Mouse (Mus musculus): ENCODE results near the gene Cxcr4. TPM values are rescaled to one million over a fixed set of nuclear protein-coding genes. Genes with fewer than 3 reads are reported as not detected.
A peak's percentile ranks its signal among the peaks of the same experiment; 100 is the strongest.

Gene Cxcr4
- total RNA-seq (2021), result 1 to 10 TPM; 7.0 to 7.8 TPM
- 28.4 and 29.8 TPM in 2 replicates for polyA plus RNA-seq (2012; rRNA removed)
- long read RNA-seq, partial matches to known transcripts, result 0 of 1 reads
- long read RNA-seq, other reads (novel, unspliced or antisense), result 1 of 1 reads

- intact Hi-C loops (cut with DNase I), result loop anchor here (2.0 kb wide), 1 partner anchor 233 kb away; no protein-coding TSS in a partner anchor
- under 1% methylated on average over 27 of the region's 27 CpGs for WGBS
- Histone ChIP-seq H3K4me3 (peak within 1 kb of the TSS; percentile 49), H3K36me3 (ENCODE audit: control insufficient read depth, insufficient read depth, low read length) (no peaks in the 10 kb centered on the region), H3K27ac (peak within 1 kb of the TSS; percentile 70), H3K79me2 (replicated peaks; ENCODE audit: control insufficient read depth, insufficient read depth, low read length) (no peaks in the 10 kb centered on the region), H3K9ac (ENCODE audit: low read depth, low read length) (peak within 1 kb of the TSS; percentile 66), H3K27me3 (ENCODE audit: control insufficient read depth, insufficient read depth, low read length) (no peaks in the 10 kb centered on the region), H3K4me1 (ENCODE audit: control insufficient read depth, insufficient read depth, low read length) (no peaks in the 10 kb centered on the region)
- peak; percentile 91 to 92 for DNase-seq
- TF ChIP-seq EP300 (IDR thresholded peaks at IDR 0.05; ENCODE audit: insufficient read depth, low read depth, low read length) (no peak), CTCF (IDR thresholded peaks at IDR 0.05) (peak; percentile 81), POLR2A (IDR thresholded peaks at IDR 0.05; ENCODE audit: insufficient read depth, low read depth, low read length) (peak; percentile 90)
Observed at GRCm38 (mm10) chr1:128592211-128592741, at the start of gene Cxcr4. TSS of gene Cxcr4 (minus strand) at chr1:128592293.

DNA sequence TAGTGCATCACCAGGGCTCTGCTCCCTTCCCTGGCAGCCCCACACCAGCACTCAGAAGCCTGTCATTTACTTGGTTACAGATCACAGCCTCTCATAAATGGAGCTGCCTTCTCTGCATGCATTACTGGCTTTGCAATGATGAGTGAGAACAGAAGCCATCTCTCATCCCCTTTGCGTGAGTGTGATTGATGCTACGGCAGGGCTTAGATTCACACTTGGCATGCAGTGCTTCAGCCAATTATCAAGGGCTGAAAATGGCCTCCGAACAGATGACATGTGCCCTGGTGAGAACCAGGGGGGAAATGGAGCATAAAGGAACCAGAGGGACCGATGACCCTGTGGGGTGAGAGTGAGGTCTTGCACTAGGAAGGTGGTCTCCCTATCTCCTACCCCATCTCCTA is 47.6 kb upstream of the Cxcr4 start:
- WGBS, result 44% methylated on average over 4 of the region's 4 CpGs
- H3K4me3 ChIP-seq, result no peak overlapping the region
- DNase-seq, result no peak
- H3K27me3 ChIP-seq (ENCODE audit: control insufficient read depth, insufficient read depth, low read length), result no peaks in the 10 kb centered on the region
- TF ChIP-seq POLR2A (IDR thresholded peaks at IDR 0.05; ENCODE audit: insufficient read depth, low read depth, low read length), result no peak
- TF ChIP-seq CTCF (IDR thresholded peaks at IDR 0.05), result no peak
- no peak for TF ChIP-seq EP300 (IDR thresholded peaks at IDR 0.05; ENCODE audit: insufficient read depth, low read depth, low read length)
- no peaks in the 10 kb centered on the region for H3K79me2 ChIP-seq (replicated peaks; ENCODE audit: control insufficient read depth, insufficient read depth, low read length)
- intact Hi-C loops (cut with DNase I), result no loop called here
- H3K4me1 ChIP-seq (ENCODE audit: control insufficient read depth, insufficient read depth, low read length), result no peaks in the 10 kb centered on the region
- H3K27ac ChIP-seq, result no peak overlapping the region
- H3K9ac ChIP-seq (ENCODE audit: low read depth, low read length), result no peak overlapping the region
- no peaks in the 10 kb centered on the region for H3K36me3 ChIP-seq (ENCODE audit: control insufficient read depth, insufficient read depth, low read length)

DNA sequence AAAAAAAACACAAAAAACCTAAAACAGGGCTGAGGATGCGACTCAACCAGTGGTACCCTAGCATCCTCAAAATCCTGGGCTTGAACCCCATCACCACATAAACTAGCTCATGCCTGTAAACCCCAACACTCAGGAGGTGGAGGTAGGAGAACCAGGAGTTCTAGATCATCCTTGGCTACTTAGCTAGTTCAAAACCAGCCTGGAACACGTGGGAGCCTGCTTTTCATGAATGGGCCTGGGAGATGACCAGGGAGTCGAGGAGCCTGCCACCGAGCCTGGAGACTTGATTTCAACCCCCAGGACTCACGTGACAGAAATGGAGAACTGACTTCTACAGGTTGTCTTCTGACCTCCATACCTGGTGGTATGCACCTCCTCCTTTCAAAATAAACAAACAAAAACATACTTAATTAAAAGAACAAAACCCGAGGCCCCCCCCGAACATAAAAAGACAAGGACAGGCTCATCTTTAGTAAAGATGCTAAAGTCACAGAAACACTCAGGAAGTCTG is 45.2 kb upstream of the Cxcr4 start:
- no peak overlapping the region for H3K4me3 ChIP-seq
- H3K9ac ChIP-seq (ENCODE audit: low read depth, low read length), result no peak overlapping the region
- TF ChIP-seq EP300 (IDR thresholded peaks at IDR 0.05; ENCODE audit: insufficient read depth, low read depth, low read length) (no peak), CTCF (IDR thresholded peaks at IDR 0.05) (no peak), POLR2A (IDR thresholded peaks at IDR 0.05; ENCODE audit: insufficient read depth, low read depth, low read length) (no peak)
- intact Hi-C loops (cut with DNase I), result no loop called here
- no peaks in the 10 kb centered on the region for H3K36me3 ChIP-seq (ENCODE audit: control insufficient read depth, insufficient read depth, low read length)
- DNase-seq, result no peak
- H3K27ac ChIP-seq, result no peak overlapping the region
- H3K27me3 ChIP-seq (ENCODE audit: control insufficient read depth, insufficient read depth, low read length), result no peaks in the 10 kb centered on the region
- 90% methylated on average over 7 of the region's 7 CpGs for WGBS
- H3K79me2 ChIP-seq (replicated peaks; ENCODE audit: control insufficient read depth, insufficient read depth, low read length), result no peaks in the 10 kb centered on the region
- peaks cover 2% of the 10 kb centered on the region for H3K4me1 ChIP-seq (ENCODE audit: control insufficient read depth, insufficient read depth, low read length)

DNA sequence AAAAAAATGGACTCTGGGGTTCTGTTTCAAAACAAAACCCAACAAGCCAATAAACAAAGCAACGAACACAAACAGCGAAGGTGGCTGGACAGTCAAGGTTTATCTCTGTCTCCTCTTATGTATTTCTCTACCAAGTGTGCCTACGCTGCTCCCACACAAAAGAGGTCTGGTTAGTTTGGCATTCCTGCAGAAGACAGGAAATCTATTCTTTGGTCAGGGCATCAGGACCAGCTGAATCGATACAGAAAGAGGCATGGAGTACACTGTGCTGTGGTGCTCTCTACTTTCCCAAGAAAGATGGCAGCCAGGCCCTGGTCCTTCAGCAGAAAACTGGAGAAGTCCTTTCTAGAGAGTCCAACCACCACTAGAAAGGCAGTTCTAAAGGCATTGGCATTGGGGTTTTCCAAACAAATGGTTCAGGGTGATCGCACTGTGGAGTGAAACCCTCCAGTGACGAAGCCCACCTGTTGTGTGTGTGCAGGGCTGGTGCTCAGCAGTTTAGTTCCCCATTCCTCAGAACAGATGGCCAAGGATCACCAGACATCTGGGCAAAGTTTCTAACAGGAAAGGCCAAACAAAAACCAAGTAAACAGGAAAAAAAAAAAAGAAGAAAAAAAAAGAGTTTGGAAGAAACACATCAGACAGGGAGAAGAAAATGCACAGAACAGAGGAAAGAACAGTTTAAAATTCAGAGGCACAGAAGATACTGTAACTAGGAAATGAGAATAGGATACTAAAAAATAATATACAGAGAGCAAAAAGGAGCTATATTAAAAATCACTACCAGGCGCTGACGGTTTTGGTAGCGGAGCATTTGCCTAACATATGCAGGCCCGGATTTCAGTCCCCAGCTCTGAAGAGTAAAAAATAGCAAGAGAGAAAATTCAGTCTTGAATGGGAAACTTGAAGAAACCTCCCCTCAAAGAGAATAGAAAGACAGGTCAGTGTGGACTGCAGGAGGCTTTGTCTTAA is 44.5 kb upstream of the Cxcr4 start:
- intact Hi-C loops (cut with DNase I), result no loop called here

GRCm38 (mm10) chr1:128633711-128634379 is 41.8 kb upstream of the Cxcr4 start:
- TF ChIP-seq EP300 (IDR thresholded peaks at IDR 0.05; ENCODE audit: insufficient read depth, low read depth, low read length) (no peak), CTCF (IDR thresholded peaks at IDR 0.05) (no peak), POLR2A (IDR thresholded peaks at IDR 0.05; ENCODE audit: insufficient read depth, low read depth, low read length) (no peak)
- Histone ChIP-seq H3K27me3 (ENCODE audit: control insufficient read depth, insufficient read depth, low read length) (no peaks in the 10 kb centered on the region), H3K4me1 (ENCODE audit: control insufficient read depth, insufficient read depth, low read length) (peaks cover 2% of the 10 kb centered on the region), H3K36me3 (ENCODE audit: control insufficient read depth, insufficient read depth, low read length) (no peaks in the 10 kb centered on the region), H3K4me3 (no peak overlapping the region), H3K9ac (ENCODE audit: low read depth, low read length) (no peak overlapping the region), H3K27ac (no peak overlapping the region), H3K79me2 (replicated peaks; ENCODE audit: control insufficient read depth, insufficient read depth, low read length) (no peaks in the 10 kb centered on the region)
- WGBS, result 70% methylated on average over 6 of the region's 6 CpGs
- intact Hi-C loops (cut with DNase I), result no loop called here
- DNase-seq, result no peak

More for the DNA sequence above, 44.5 kb upstream of the Cxcr4 start:
- Histone ChIP-seq H3K27me3 (ENCODE audit: control insufficient read depth, insufficient read depth, low read length) (no peaks in the 10 kb centered on the region), H3K4me1 (ENCODE audit: control insufficient read depth, insufficient read depth, low read length) (peaks cover 2% of the 10 kb centered on the region), H3K4me3 (no peak overlapping the region), H3K9ac (ENCODE audit: low read depth, low read length) (no peak overlapping the region), H3K27ac (no peak overlapping the region), H3K79me2 (replicated peaks; ENCODE audit: control insufficient read depth, insufficient read depth, low read length) (no peaks in the 10 kb centered on the region), H3K36me3 (ENCODE audit: control insufficient read depth, insufficient read depth, low read length) (no peaks in the 10 kb centered on the region)
- no peak for DNase-seq
- 86% methylated on average over 10 of the region's 10 CpGs for WGBS
- TF ChIP-seq POLR2A (IDR thresholded peaks at IDR 0.05; ENCODE audit: insufficient read depth, low read depth, low read length) (no peak), CTCF (IDR thresholded peaks at IDR 0.05) (no peak), EP300 (IDR thresholded peaks at IDR 0.05; ENCODE audit: insufficient read depth, low read depth, low read length) (no peak)

All from heart, adult 2 months (tissue).